Mouse (Mus musculus) ES-Bruce4 (cell line): ENCODE data around the gene Zkscan4. TPM values are rescaled to one million over a fixed set of nuclear protein-coding genes. Genes with fewer than 3 reads are reported as not detected.
"Not testable (repeated sequence)": the region's sequence is repeated elsewhere in the genome, so short reads cannot be mapped to it uniquely, and the experiment has no call there.

Experiments
- H3K27ac ChIP-seq: 2 replicates; pipeline ENCODE4 v1.5.1; 2012; ENCODE audit warnings: low read length, inconsistent platforms; ENCODE audit not compliant: insufficient read depth
- H3K27me3 ChIP-seq: 2 replicates; pipeline ENCODE4 v1.6.1; 2012; ENCODE audit warnings: mild to moderate bottlenecking, low read length, inconsistent platforms; ENCODE audit not compliant: control insufficient read depth, poor library complexity, insufficient read depth, severe bottlenecking
- H3K36me3 ChIP-seq: 2 replicates; pipeline ENCODE4 v1.6.1; 2012; ENCODE audit warnings: inconsistent platforms, mild to moderate bottlenecking, low read length, moderate library complexity; ENCODE audit not compliant: control insufficient read depth, poor library complexity, insufficient read depth, severe bottlenecking
- H3K4me1 ChIP-seq: one replicate; pipeline ENCODE4 v1.8.1; 2011; ENCODE audit warnings: low read length; ENCODE audit not compliant: control insufficient read depth, insufficient read depth
- H3K4me3 ChIP-seq: 2 replicates; pipeline ENCODE4 v1.5.1; 2011; ENCODE audit warnings: low read depth, mild to moderate bottlenecking, low read length
- H3K9ac ChIP-seq: 2 replicates; pipeline ENCODE4 v1.6.1; 2012; ENCODE audit warnings: low read depth, mild to moderate bottlenecking, inconsistent platforms; ENCODE audit not compliant: poor library complexity, severe bottlenecking
- H3K9me3 ChIP-seq: replicated peaks from 2 replicates; pipeline ENCODE4 v1.6.1; 2012; ENCODE audit warnings: mild to moderate bottlenecking, low read length, inconsistent platforms; ENCODE audit not compliant: control insufficient read depth, poor library complexity, insufficient read depth, severe bottlenecking
- CTCF ChIP-seq: IDR thresholded peaks from one replicate; pipeline ENCODE4 v1.8.1; 2011; ENCODE audit warnings: low read depth, low read length
- EP300 ChIP-seq: IDR thresholded peaks from 2 replicates; pipeline ENCODE4 v1.6.1; 2011; ENCODE audit warnings: low read depth, low read length; ENCODE audit not compliant: insufficient read depth
- POLR2A ChIP-seq: IDR thresholded peaks from one replicate; pipeline ENCODE4 v1.8.1; 2011; ENCODE audit warnings: low read length; ENCODE audit not compliant: insufficient read depth
- polyA plus RNA-seq: library from polyadenylated mRNA; stranded (reverse); fragments of >200 nt; gene quantifications from 2 replicates; pipeline ENCODE4 v1.2.4, GENCODE M21; 2011; ENCODE audit warnings: low read depth; ENCODE audit not compliant: missing spikeins, insufficient read depth, insufficient read length

Gene Zkscan4
- polyA plus RNA-seq, 1 experiment = 0.58 TPM

DNA sequence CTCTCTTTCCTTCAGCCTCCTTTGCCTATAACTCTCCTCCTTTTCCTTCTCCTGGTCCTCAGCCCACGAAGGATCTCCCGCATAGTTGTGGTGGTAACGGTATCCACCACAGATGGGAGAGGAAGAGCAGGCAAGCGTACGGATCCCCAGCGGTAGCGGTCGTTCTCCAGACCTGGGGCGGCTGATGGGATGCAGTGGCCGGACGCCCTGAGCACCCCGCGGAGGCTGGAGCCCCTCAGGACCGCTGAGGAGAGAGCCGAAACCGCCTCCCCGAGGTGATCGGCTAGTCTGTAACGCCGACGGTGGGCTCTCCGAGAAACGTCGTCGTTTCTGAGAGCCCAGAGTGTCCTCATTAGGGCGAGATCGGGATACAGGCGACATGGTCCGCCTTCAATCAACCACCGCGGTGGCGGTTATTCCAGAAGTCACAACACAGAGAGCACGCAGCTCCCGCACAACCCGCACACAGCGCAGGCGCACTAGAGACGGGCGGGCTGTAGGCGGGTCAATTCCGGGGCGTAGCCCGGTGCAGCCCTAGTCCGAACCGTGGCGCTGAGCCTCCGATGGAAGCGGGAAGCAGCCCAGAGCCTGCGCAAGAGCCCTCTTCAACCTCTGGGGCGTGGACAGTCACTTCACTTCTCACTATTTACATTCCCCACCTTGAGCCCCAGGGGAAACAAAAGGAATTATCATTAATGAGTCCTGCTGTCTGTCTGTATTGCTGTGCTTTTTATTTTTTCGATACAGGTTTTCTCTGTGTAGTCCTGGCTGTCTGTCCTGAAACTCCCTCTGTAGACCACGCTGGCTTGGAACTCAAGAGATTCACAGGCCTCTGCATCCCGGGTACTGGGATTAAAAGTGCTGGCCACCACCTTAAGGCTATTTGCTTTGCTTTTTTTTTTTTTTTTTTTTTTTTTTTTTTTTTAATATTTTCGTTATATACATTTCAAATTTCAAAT, 10.4 kb upstream of the Zkscan4 start, which contains the start of gene Nkapl:
TSS of gene Nkapl (minus strand) at position 449 of the 959 bp plus-strand sequence.
- H3K27me3 ChIP-seq = peaks cover 2% of the 10 kb centered on the region; the same call in 1 of the 2 replicates
- H3K4me3 ChIP-seq = peak within 1 kb of the TSS; percentile 82
- TF ChIP-seq POLR2A = peak; percentile 12
- TF ChIP-seq CTCF = no peak
- no peak for TF ChIP-seq EP300
- H3K36me3 ChIP-seq = no peaks in the 10 kb centered on the region
- H3K9me3 ChIP-seq = no peaks in the 10 kb centered on the region
- H3K4me1 ChIP-seq = no peaks in the 10 kb centered on the region
- peak within 1 kb of the TSS; percentile 41 for H3K9ac ChIP-seq
- no peak within 1 kb of the TSS for H3K27ac ChIP-seq

DNA sequence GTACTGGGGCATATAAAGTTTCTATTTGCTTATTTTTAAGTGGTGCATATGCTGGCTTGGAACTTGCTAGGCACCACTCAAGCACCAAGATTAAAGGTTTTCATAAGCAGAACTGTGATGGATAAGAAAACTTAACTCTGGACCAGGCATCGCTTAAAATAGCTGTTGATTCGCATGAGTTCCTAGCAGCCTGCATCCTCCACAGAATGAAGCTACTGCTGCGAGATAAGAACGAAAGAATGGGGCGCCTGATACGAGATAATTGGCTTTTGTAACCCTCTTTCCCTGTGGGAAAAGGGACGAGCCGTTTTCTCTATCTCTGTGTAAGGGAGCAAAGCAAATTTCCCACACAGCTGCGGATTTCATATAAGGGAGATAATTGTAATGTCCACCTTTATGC, 9.6 kb upstream of the Zkscan4 start:
- Histone ChIP-seq H3K4me3 (no peak overlapping the region), H3K4me1 (no peaks in the 10 kb centered on the region), H3K27ac (no peak overlapping the region), H3K9ac (peak overlapping the region; percentile 41; the same call in 1 of the 2 replicates), H3K27me3 (peaks cover 2% of the 10 kb centered on the region; the same call in 1 of the 2 replicates), H3K36me3 (no peaks in the 10 kb centered on the region), H3K9me3 (no peaks in the 10 kb centered on the region)
- TF ChIP-seq CTCF = no peak
- TF ChIP-seq EP300 = no peak
- TF ChIP-seq POLR2A = no peak

DNA sequence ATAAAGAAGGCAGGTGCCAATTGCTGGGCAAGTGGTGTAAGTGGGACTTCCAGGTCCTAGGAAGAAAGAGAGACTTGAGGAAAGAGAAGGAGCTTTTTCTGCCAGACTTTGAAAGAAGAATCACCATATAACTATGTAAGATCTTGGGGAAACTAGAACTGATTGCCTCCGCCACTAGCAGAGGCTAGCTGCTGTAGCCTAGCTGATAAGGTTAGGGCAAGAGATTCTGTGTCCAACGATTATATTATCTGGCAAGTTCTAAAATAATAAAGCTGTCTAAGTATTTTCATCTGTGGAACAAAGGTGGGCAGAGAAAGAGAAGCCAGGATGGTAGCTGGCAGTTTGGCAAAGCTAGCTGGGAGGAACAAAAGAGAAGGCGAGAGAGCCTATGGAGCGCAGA, 6.3 kb upstream of the Zkscan4 start:
- no peak for TF ChIP-seq CTCF
- no peak for TF ChIP-seq EP300
- TF ChIP-seq POLR2A = no peak
- H3K9me3 ChIP-seq = no peaks in the 10 kb centered on the region
- peaks cover 2% of the 10 kb centered on the region; the same call in 1 of the 2 replicates for H3K27me3 ChIP-seq
- H3K36me3 ChIP-seq = no peaks in the 10 kb centered on the region
- no peaks in the 10 kb centered on the region for H3K4me1 ChIP-seq
- H3K27ac ChIP-seq = no peak overlapping the region
- H3K4me3 ChIP-seq = no peak overlapping the region
- H3K9ac ChIP-seq = no peak overlapping the region

DNA sequence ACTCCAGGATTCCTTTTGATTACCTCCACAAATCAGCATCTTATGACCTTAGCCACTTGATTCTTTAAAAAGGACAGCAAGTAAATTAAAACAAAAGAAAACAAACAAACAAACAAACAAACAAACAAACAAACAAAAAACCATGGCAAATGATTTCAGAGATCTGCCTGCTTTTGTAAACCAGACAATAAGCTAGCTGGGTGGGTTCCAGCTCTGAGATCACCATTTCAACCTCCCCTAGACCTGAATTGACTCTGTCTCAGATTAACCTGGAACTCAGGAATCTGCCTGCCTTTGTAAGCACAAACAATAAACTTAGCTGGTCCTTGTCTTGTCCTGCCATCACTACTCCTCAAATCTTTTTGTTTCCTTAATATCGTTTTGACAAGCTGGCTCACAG, 8.2 kb downstream of the Zkscan4 start:
- H3K36me3 ChIP-seq = no peaks in the 10 kb centered on the region
- no peaks in the 10 kb centered on the region for H3K4me1 ChIP-seq
- H3K9ac ChIP-seq = no peak overlapping the region
- no peaks in the 10 kb centered on the region for H3K27me3 ChIP-seq
- H3K27ac ChIP-seq = no peak overlapping the region
- no peak overlapping the region for H3K4me3 ChIP-seq
- peaks cover 20% of the 10 kb centered on the region for H3K9me3 ChIP-seq
- TF ChIP-seq CTCF (no peak), POLR2A (no peak), EP300 (no peak)

DNA sequence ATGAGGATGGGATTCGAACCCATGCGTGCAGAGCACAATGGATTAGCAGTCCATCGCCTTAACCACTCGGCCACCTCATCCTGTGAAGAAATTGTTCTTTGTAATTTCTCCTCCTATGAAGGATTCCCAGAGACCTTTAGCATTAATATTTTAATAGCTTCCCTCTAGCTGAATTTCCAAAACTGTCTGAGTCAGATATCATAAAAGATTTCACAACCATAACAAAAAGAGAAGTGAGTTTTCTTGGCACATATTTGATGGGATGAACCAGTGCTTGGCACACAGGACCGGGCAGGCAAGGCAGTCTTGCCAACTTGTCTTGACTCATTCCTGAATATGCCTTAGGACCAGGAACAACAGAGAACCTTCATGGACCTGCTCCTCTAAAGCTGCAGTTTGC, 14.1 kb downstream of the Zkscan4 start:
- H3K4me1 ChIP-seq = no peaks in the 10 kb centered on the region

DNA sequence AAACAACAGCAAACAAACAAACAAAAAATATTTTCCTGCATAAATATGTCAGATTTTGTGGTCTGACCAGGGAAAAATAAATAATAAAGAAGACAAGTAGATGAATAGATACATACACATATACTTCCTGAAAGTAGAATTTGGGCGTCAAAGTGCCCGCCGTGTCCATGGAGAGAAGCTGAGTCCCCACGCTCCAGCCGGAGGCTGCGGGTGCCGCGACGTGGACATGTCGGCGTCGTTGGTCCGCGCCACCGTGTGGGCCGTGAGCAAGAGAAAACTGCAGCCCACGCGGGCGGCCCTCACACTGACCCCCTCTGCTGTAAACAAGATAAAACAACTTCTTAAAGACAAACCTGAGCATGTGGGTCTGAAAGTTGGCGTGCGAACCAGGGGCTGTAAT, 16.4 kb downstream of the Zkscan4 start, which contains the start of gene AK157302:
TSS of gene AK157302 (plus strand) at position 144 of the 400 bp plus-strand sequence.
- TF ChIP-seq CTCF (no peak), EP300 (no peak), POLR2A (no peak)
- Histone ChIP-seq H3K4me1 (no peaks in the 10 kb centered on the region), H3K27ac (no peak within 1 kb of the TSS), H3K4me3 (no peak within 1 kb of the TSS), H3K9ac (no peak within 1 kb of the TSS), H3K36me3 (no peaks in the 10 kb centered on the region), H3K27me3 (no peaks in the 10 kb centered on the region), H3K9me3 (no peaks in the 10 kb centered on the region)

More for the DNA sequence above, 14.1 kb downstream of the Zkscan4 start:
- Histone ChIP-seq H3K4me3 (no peak overlapping the region), H3K27ac (no peak overlapping the region), H3K27me3 (no peaks in the 10 kb centered on the region), H3K36me3 (no peaks in the 10 kb centered on the region), H3K9me3 (peaks cover 9% of the 10 kb centered on the region), H3K9ac (no peak overlapping the region)
- TF ChIP-seq CTCF = no peak
- no peak for TF ChIP-seq EP300
- no peak for TF ChIP-seq POLR2A

DNA sequence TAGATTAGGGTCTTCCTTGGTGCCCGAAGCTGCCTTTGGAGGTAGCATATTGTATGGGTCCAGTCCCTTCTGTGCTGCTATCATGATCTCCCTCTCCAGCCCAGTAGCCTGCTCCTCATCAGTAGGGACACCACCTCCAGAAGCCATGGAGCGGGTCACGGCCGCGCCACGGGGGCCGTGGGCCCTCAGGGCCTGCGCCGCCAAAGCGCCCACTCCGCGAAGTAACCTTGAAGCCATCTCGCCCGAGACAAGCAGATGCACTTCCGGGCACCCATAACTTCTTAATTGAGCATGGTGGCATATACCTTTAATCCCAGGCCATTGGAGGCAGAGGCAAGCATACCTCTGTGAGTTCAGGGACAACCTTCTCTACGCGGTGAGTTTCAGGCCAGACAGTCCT, 22.5 kb downstream of the Zkscan4 start, which contains the start of gene Gm11273:
TSS of gene Gm11273 (minus strand) at position 237 of the 400 bp plus-strand sequence.
- H3K36me3 ChIP-seq, H3K27ac ChIP-seq, H3K9ac ChIP-seq, H3K27me3 ChIP-seq, H3K4me3 ChIP-seq, H3K9me3 ChIP-seq, H3K4me1 ChIP-seq: not testable (repeated sequence)
